Mouse (Mus musculus): ENCODE data around the gene Olfr1105. TPM values are rescaled to one million over a fixed set of nuclear protein-coding genes. Genes with fewer than 3 reads are reported as not detected.

Olfr1105 gene
- not detected for total RNA-seq (2023)

DNA sequence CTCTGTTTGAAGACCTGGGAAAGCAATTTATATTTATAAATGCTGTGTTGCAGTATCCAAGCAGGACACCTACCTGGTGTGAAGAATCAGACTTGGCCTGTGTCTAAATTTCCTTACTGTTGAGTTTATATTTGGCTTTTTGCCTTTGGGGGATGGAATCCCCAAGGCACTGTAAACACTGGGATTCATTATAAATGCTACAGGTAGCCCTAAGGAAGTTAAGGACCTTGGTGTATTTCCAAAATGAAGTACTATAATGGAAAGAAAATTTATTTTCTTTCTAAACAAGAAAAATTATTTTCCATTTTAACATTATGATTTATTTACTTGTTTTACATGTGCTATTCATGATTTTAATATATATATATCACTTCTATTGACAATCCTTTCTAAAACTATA is at the start of gene Olfr1105:
Gene Olfr1105 (minus strand): TSS at position 101 of the 400 bp plus-strand sequence.

GRCm38 (mm10) chr2:87075717-87076116 is 39.4 kb upstream of the Olfr1105 start, which contains the start of gene Olfr1107:
TSS of gene Olfr1107 (minus strand) at chr2:87075817.

GRCm38 (mm10) chr2:87052173-87052572 is 15.8 kb upstream of the Olfr1105 start, which contains the start of gene Olfr1106:
TSS of gene Olfr1106 (minus strand) at chr2:87052273.

DNA sequence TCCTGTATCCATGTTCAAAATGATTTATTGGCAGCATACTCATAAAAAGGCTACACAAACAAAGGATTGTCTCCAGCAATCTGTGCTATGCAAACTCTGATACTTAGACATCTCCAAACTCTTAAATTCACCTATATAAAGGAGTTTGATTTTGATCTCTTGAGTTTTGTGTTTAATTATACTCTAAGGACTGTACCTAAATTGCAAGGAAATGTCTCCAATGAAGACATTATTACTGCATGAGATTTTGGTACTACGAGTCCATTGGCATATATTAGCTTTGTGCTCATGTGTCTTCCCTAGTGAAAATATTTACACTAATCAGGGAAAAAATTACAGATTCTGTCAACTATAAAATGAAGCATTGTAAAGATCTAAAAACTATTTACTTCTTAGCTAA is 9.4 kb downstream of the Olfr1105 start, which contains the start of gene Olfr1104:
Gene Olfr1104 (minus strand): TSS at position 101 of the 400 bp plus-strand sequence.

DNA sequence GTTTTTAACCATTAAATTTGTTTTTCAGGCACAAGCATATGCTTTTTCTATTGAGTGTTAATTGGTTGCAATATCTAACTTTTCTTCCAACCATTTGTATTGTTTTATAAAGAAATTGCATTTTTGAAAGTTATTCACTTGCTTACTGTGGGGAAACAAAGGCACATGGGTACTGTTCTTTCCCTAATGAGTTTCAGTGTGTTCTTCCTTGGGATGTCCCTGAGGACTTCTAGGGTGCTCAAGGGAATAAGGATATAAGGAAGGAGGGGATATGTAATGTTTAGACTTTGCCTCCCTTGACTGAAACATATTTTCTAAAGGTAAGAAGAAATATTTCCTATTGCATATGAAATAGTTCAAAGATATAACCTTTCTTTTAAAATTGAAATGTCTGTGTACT is 38.2 kb downstream of the Olfr1105 start, which contains the start of gene Olfr1102:
Gene Olfr1102 (plus strand): TSS at position 301 of the 400 bp plus-strand sequence.

GRCm38 (mm10) chr2:86991121-86991520 is 45.2 kb downstream of the Olfr1105 start, which contains the start of gene Olfr1101:
TSS of gene Olfr1101 (minus strand) at chr2:86991221.

Other genes starting within 250 kb of the Olfr1105 start
- gene Olfr141, start 226.5 kb downstream of the Olfr1105 start, total RNA-seq (2023): not detected
- gene Olfr1094, start 211.9 kb downstream of the Olfr1105 start, total RNA-seq (2023): not detected
- gene Olfr1095, start 184.8 kb downstream of the Olfr1105 start, total RNA-seq (2023): not detected
- gene Gm13723, start 161.7 kb downstream of the Olfr1105 start, total RNA-seq (2023): not detected
- not detected for gene Olfr1097, start 144.3 kb downstream of the Olfr1105 start, total RNA-seq (2023)
- not detected for gene Olfr1098, start 112.0 kb downstream of the Olfr1105 start, total RNA-seq (2023)
- not detected for gene Olfr1099, start 75.8 kb downstream of the Olfr1105 start, total RNA-seq (2023)
- gene Olfr1100, start 56.6 kb downstream of the Olfr1105 start, total RNA-seq (2023): not detected
- gene Olfr1101, start 45.3 kb downstream of the Olfr1105 start, total RNA-seq (2023): not detected
- gene Olfr1102, start 38.1 kb downstream of the Olfr1105 start, total RNA-seq (2023): not detected
- gene Olfr1104, start 9.5 kb downstream of the Olfr1105 start, total RNA-seq (2023): not detected
- not detected for gene Olfr1106, start 15.7 kb upstream of the Olfr1105 start, total RNA-seq (2023)
- gene Olfr1107, start 39.3 kb upstream of the Olfr1105 start, total RNA-seq (2023): not detected
- gene Olfr1109, start 59.5 kb upstream of the Olfr1105 start, total RNA-seq (2023): not detected
- gene Olfr259, start 78.0 kb upstream of the Olfr1105 start, total RNA-seq (2023): not detected
- not detected for gene Olfr1110, start 103.8 kb upstream of the Olfr1105 start, total RNA-seq (2023)
- not detected for gene Olfr1111, start 116.1 kb upstream of the Olfr1105 start, total RNA-seq (2023)
- gene Olfr1112, start 151.3 kb upstream of the Olfr1105 start, total RNA-seq (2023): not detected
- gene Olfr1113, start 172.4 kb upstream of the Olfr1105 start, total RNA-seq (2023): not detected
- gene Olfr1115, start 211.5 kb upstream of the Olfr1105 start, total RNA-seq (2023): not detected
- gene Olfr1116, start 231.0 kb upstream of the Olfr1105 start, total RNA-seq (2023): not detected